Mouse (Mus musculus) forebrain, embryonic 13.5 days (tissue): ENCODE results near the gene Micall1. TPM values are rescaled to one million over a fixed set of nuclear protein-coding genes. Genes with fewer than 3 reads are reported as not detected.
A peak's percentile ranks its signal among the peaks of the same experiment; 100 is the strongest.

Experiments
- ATAC-seq: fragments of 200-750 bp; cut with Nextera tagmentation; 2 replicates; pipeline ENCODE4 v1.8.0; 2017
- H3K27ac ChIP-seq: fragments of 300-500 bp; sonication (generic); 2 replicates; pipeline ENCODE4 v1.5.1; 2015; ENCODE audit warnings: inconsistent platforms, mild to moderate bottlenecking, moderate library complexity
- H3K27me3 ChIP-seq: fragments of 300-500 bp; sonication (generic); 2 replicates; pipeline ENCODE4 v1.6.1; 2015; ENCODE audit warnings: mild to moderate bottlenecking, inconsistent platforms
- H3K36me3 ChIP-seq: fragments of 300-500 bp; sonication (generic); 2 replicates; pipeline ENCODE4 v1.6.1; 2015; ENCODE audit warnings: mild to moderate bottlenecking, inconsistent platforms; ENCODE audit not compliant: poor library complexity, severe bottlenecking
- H3K4me1 ChIP-seq: fragments of 300-500 bp; sonication (generic); 2 replicates; pipeline ENCODE4 v1.6.1; 2015; ENCODE audit warnings: inconsistent platforms
- H3K4me2 ChIP-seq: fragments of 300-500 bp; sonication (generic); 2 replicates; pipeline ENCODE4 v1.6.1; 2015; ENCODE audit warnings: inconsistent platforms, mild to moderate bottlenecking, moderate library complexity
- H3K4me3 ChIP-seq: fragments of 300-500 bp; sonication (generic); 2 replicates; pipeline ENCODE4 v1.5.1; 2015; ENCODE audit warnings: mild to moderate bottlenecking, inconsistent platforms
- H3K9ac ChIP-seq: fragments of 300-500 bp; sonication (generic); 2 replicates; pipeline ENCODE4 v1.6.1; 2015; ENCODE audit warnings: mild to moderate bottlenecking, inconsistent platforms
- H3K9me3 ChIP-seq: fragments of 300-500 bp; sonication (generic); replicated peaks from 2 replicates; pipeline ENCODE4 v1.6.1; 2016; ENCODE audit warnings: inconsistent platforms
- WGBS: fragments of 180-500 bp; shearing (Covaris S2); methylation state at CpG from one replicate; pipeline ENCODE4 v1.1.7; 2015; 5-methylcytosine and 5-hydroxymethylcytosine counted together
- polyA plus RNA-seq: library from polyadenylated mRNA; unstranded; fragments of >200 nt; fragmentation: Nextera tagmentation; extraction: Ambion mirVana; gene quantifications from 2 replicates; pipeline ENCODE4 v1.2.1, GENCODE M21; 2015

Micall1 gene
- polyA plus RNA-seq, 1 experiment from 2014 or later = 5.4 TPM

GRCm38 (mm10) chr15:79098868-79099267 lies 9.8 kb upstream of the Micall1 start:
- Histone ChIP-seq H3K4me1 (0 out of 2 replicates have a peak, but pooled peaks cover 6% of the 10 kb centered on the region), H3K27ac (no peak overlapping the region), H3K4me2 (no peak overlapping the region), H3K9me3 (no peaks in the 10 kb centered on the region), H3K36me3 (peaks cover 27% of the 10 kb centered on the region), H3K27me3 (no peaks in the 10 kb centered on the region), H3K4me3 (no peak overlapping the region), H3K9ac (no peak overlapping the region)
- WGBS = 57% methylated on average over 7 of the region's 7 CpGs
- no peak for ATAC-seq

- peaks cover 21% of the 10 kb centered on the region for H3K36me3 ChIP-seq
- no peak for ATAC-seq
- H3K4me3 ChIP-seq = no peak overlapping the region
- no peaks in the 10 kb centered on the region for H3K9me3 ChIP-seq
- no peaks in the 10 kb centered on the region for H3K27me3 ChIP-seq
- H3K4me1 ChIP-seq = 0 out of 2 replicates have a peak, but pooled peaks cover 6% of the 10 kb centered on the region
- H3K27ac ChIP-seq = no peak overlapping the region
- H3K9ac ChIP-seq = no peak overlapping the region
- H3K4me2 ChIP-seq = no peak overlapping the region
- 73% methylated on average over 4 of the region's 4 CpGs for WGBS
Observed at GRCm38 (mm10) chr15:79099456-79099855, 9.2 kb upstream of the Micall1 start.

- no peak for ATAC-seq
- Histone ChIP-seq H3K27me3 (no peaks in the 10 kb centered on the region), H3K4me1 (0 out of 2 replicates have a peak, but pooled peaks cover 6% of the 10 kb centered on the region), H3K36me3 (peaks cover 13% of the 10 kb centered on the region), H3K27ac (no peak overlapping the region), H3K4me2 (no peak overlapping the region), H3K4me3 (no peak overlapping the region), H3K9ac (no peak overlapping the region), H3K9me3 (no peaks in the 10 kb centered on the region)
- 80% methylated on average over 4 of the region's 4 CpGs for WGBS
Observed at GRCm38 (mm10) chr15:79100391-79100790, 8.3 kb upstream of the Micall1 start.

- H3K9me3 ChIP-seq = no peaks in the 10 kb centered on the region
- peak overlapping the region; percentile 6; the same call in 1 of the 2 replicates for H3K9ac ChIP-seq
- H3K4me2 ChIP-seq = no peak overlapping the region
- no peak overlapping the region for H3K27ac ChIP-seq
- H3K4me3 ChIP-seq = no peak overlapping the region
- peaks cover 2% of the 10 kb centered on the region for H3K36me3 ChIP-seq
- no peak for ATAC-seq
- 0 out of 2 replicates have a peak, but pooled peaks cover 6% of the 10 kb centered on the region for H3K4me1 ChIP-seq
- 0 out of 2 replicates have a peak, but pooled peaks cover 2% of the 10 kb centered on the region for H3K27me3 ChIP-seq
Observed at GRCm38 (mm10) chr15:79101531-79101930, 7.2 kb upstream of the Micall1 start.

- 65% methylated on average over 10 of the region's 10 CpGs for WGBS
- no peak overlapping the region for H3K27ac ChIP-seq
- no peak overlapping the region for H3K4me2 ChIP-seq
- H3K27me3 ChIP-seq = peaks cover 2% of the 10 kb centered on the region; the same call in 1 of the 2 replicates
- H3K4me1 ChIP-seq = peaks cover 2% of the 10 kb centered on the region
- no peak for ATAC-seq
- H3K36me3 ChIP-seq = no peaks in the 10 kb centered on the region
- no peaks in the 10 kb centered on the region for H3K9me3 ChIP-seq
- H3K9ac ChIP-seq = no peak overlapping the region
- no peak overlapping the region for H3K4me3 ChIP-seq
Observed at GRCm38 (mm10) chr15:79103264-79103663, 5.4 kb upstream of the Micall1 start.

- Histone ChIP-seq H3K4me2 (no peak overlapping the region), H3K9me3 (no peaks in the 10 kb centered on the region), H3K36me3 (no peaks in the 10 kb centered on the region), H3K4me3 (no peak overlapping the region), H3K4me1 (peaks cover 24% of the 10 kb centered on the region), H3K27me3 (peaks cover 2% of the 10 kb centered on the region; the same call in 1 of the 2 replicates), H3K27ac (no peak overlapping the region), H3K9ac (no peak overlapping the region)
- 51% methylated on average over 2 of the region's 2 CpGs for WGBS
- no peak for ATAC-seq
Observed at GRCm38 (mm10) chr15:79105804-79106203, 2.9 kb upstream of the Micall1 start.

GRCm38 (mm10) chr15:79107966-79108365 lies 732 bp upstream of the Micall1 start:
- WGBS = 30% methylated on average over 7 of the region's 7 CpGs
- Histone ChIP-seq H3K27me3 (peaks cover 2% of the 10 kb centered on the region; the same call in 1 of the 2 replicates), H3K27ac (no peak overlapping the region), H3K36me3 (no peaks in the 10 kb centered on the region), H3K9ac (no peak overlapping the region), H3K9me3 (no peaks in the 10 kb centered on the region), H3K4me1 (peaks cover 34% of the 10 kb centered on the region), H3K4me3 (no peak overlapping the region), H3K4me2 (peak overlapping the region; percentile 96)
- ATAC-seq = no peak

- H3K9me3 ChIP-seq = no peaks in the 10 kb centered on the region
- WGBS = under 1% methylated on average over 41 of the region's 46 CpGs
- H3K36me3 ChIP-seq = no peaks in the 10 kb centered on the region
- peak overlapping the region; percentile 90 for H3K4me3 ChIP-seq
- H3K27ac ChIP-seq = peak overlapping the region; percentile 51
- peak; percentile 71 for ATAC-seq
- peaks cover 34% of the 10 kb centered on the region for H3K4me1 ChIP-seq
- H3K9ac ChIP-seq = peak overlapping the region; percentile 89
- peaks cover 2% of the 10 kb centered on the region; the same call in 1 of the 2 replicates for H3K27me3 ChIP-seq
- peak overlapping the region; percentile 96 for H3K4me2 ChIP-seq
Observed at GRCm38 (mm10) chr15:79109321-79109934, 730 bp downstream of the Micall1 start.

- H3K4me2 ChIP-seq = peak overlapping the region; percentile 96
- H3K9me3 ChIP-seq = no peaks in the 10 kb centered on the region
- no peak overlapping the region for H3K27ac ChIP-seq
- WGBS = 22% methylated on average over 9 of the region's 9 CpGs
- ATAC-seq = no peak
- H3K27me3 ChIP-seq = peaks cover 2% of the 10 kb centered on the region; the same call in 1 of the 2 replicates
- H3K9ac ChIP-seq = peak overlapping the region; percentile 89
- H3K4me1 ChIP-seq = peaks cover 34% of the 10 kb centered on the region
- peaks cover 1% of the 10 kb centered on the region; the same call in 1 of the 2 replicates for H3K36me3 ChIP-seq
- H3K4me3 ChIP-seq = peak overlapping the region; percentile 90
Observed at GRCm38 (mm10) chr15:79110031-79110430, 1.3 kb downstream of the Micall1 start.

GRCm38 (mm10) chr15:79110528-79110927 lies 1.8 kb downstream of the Micall1 start:
- Histone ChIP-seq H3K27me3 (peaks cover 2% of the 10 kb centered on the region; the same call in 1 of the 2 replicates), H3K4me1 (peaks cover 34% of the 10 kb centered on the region), H3K9me3 (no peaks in the 10 kb centered on the region), H3K9ac (peak overlapping the region; percentile 89), H3K27ac (no peak overlapping the region), H3K36me3 (peaks cover 6% of the 10 kb centered on the region; the same call in 1 of the 2 replicates), H3K4me3 (peak overlapping the region; percentile 90), H3K4me2 (peak overlapping the region; percentile 96)
- ATAC-seq = no peak
- 66% methylated on average over 2 of the region's 2 CpGs for WGBS

GRCm38 (mm10) chr15:79111774-79112173 lies 3.1 kb downstream of the Micall1 start:
- H3K36me3 ChIP-seq = peaks cover 9% of the 10 kb centered on the region; the same call in 1 of the 2 replicates
- no peak overlapping the region for H3K27ac ChIP-seq
- H3K9ac ChIP-seq = no peak overlapping the region
- no peak overlapping the region for H3K4me3 ChIP-seq
- ATAC-seq = no peak
- 70% methylated on average over 4 of the region's 4 CpGs for WGBS
- no peaks in the 10 kb centered on the region; the same call in 1 of the 2 replicates for H3K27me3 ChIP-seq
- H3K4me2 ChIP-seq = no peak overlapping the region
- peaks cover 34% of the 10 kb centered on the region for H3K4me1 ChIP-seq
- H3K9me3 ChIP-seq = no peaks in the 10 kb centered on the region

GRCm38 (mm10) chr15:79115276-79115675 lies 6.6 kb downstream of the Micall1 start:
- H3K4me2 ChIP-seq = no peak overlapping the region
- ATAC-seq = no peak
- WGBS = 74% methylated on average over 5 of the region's 5 CpGs

More at GRCm38 (mm10) chr15:79115276-79115675, 6.6 kb downstream of the Micall1 start:
- no peak overlapping the region for H3K27ac ChIP-seq
- no peak overlapping the region for H3K4me3 ChIP-seq
- no peaks in the 10 kb centered on the region for H3K27me3 ChIP-seq
- H3K9me3 ChIP-seq = no peaks in the 10 kb centered on the region
- peaks cover 15% of the 10 kb centered on the region for H3K4me1 ChIP-seq
- H3K9ac ChIP-seq = no peak overlapping the region
- peaks cover 29% of the 10 kb centered on the region; the same call in 1 of the 2 replicates for H3K36me3 ChIP-seq
